Mouse (Mus musculus) brown adipose tissue, adult 24 weeks (tissue): ENCODE measurements around the gene Fam172a. TPM values are rescaled to one million over a fixed set of nuclear protein-coding genes. Genes with fewer than 3 reads are reported as not detected.
"Not testable (repeated sequence)": the region's sequence is repeated elsewhere in the genome, so short reads cannot be mapped to it uniquely, and the experiment has no call there.

Experiments used
- H3K27ac ChIP-seq: fragments of 200-500 bp; replicated peaks from 2 replicates; pipeline ENCODE4 v1.5.1; 2012; ENCODE audit warnings: low read depth, mild to moderate bottlenecking, low read length
- H3K4me1 ChIP-seq: fragments of 200-500 bp; 2 replicates; pipeline ENCODE4 v1.6.1; 2012; ENCODE audit warnings: low read length, mixed read lengths; ENCODE audit not compliant: control insufficient read depth, insufficient read depth, insufficient read length
- H3K4me3 ChIP-seq: fragments of 200-500 bp; 2 replicates; pipeline ENCODE4 v1.5.1; 2012; ENCODE audit warnings: low read depth, mild to moderate bottlenecking, low read length, moderate library complexity; ENCODE audit not compliant: insufficient read depth
- polyA plus RNA-seq: library from polyadenylated mRNA; stranded (reverse); fragments of >200 nt; gene quantifications from 2 replicates; pipeline ENCODE4 v1.2.4, GENCODE M21; 2012; ENCODE audit not compliant: missing spikeins, insufficient read depth, insufficient read length

Fam172a gene
- polyA plus RNA-seq: 7.9 and 8.9 TPM in 2 replicates

DNA sequence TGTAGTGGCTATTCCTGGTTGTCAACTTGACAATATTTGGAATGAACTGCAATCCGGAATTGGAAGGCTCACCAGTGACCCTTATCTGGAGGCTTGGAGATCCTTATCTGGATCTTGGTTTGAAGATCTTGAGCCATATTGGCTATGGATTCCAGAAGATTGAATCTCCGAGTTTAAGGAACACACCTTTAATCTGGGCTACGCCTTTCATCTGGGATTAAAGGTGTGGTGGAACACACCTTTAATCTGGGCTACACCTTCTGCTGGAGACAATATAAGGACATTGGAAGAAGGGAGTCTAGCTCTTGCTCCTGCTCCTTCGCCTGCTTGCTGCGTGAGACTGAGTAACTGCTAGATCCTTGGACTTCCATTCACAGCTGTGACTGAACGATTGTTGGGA is at the start of gene Fam172a:
Fam172a (plus strand) TSS at position 301 of the 400 bp plus-strand sequence.
- H3K4me3 ChIP-seq, H3K4me1 ChIP-seq, H3K27ac ChIP-seq: not testable (repeated sequence)

DNA sequence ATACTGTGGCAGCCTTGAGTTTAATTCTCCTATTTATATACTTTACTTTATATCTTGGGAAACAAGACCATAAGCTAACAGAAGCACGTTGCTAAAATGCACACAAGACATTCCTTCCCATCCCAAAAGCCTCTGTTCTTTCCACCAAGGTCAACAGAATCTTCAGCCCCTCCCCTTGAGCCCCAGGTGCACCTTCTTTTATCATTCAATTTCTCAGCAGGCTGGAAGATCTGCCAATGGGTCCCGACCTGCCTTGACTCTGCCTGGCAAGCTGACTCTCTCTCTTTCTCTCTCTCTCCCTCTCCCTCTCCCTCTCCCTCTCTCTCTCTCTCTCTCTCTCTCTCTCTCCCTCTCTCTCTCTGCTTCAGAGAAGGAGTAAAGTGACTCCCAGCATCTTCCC is 13.2 kb upstream of the Fam172a start:
- H3K4me1 ChIP-seq: no peaks in the 10 kb centered on the region

DNA sequence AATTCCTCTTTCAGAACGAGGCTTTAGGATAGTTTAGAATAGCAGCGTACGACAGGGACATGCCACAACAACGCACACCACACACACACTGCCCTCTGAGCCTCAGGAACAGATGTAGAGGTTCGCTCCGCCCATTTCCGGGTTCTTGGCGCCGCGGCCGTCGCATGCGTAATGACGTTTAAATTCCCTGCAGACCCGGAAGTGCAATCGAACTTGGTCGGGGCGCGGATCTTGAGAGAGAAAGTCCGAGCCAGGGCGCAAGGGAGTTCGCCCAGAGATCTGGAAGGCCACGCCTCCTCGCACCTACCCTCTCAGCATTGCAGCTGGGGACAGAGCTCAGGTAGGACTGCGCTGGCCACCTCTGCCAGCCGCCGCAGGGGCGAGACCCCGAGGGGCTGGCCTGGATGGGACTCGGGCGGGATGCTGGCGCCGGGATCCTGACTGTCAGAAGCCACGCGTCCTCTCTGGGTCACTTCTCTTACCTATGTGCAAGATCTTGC is 6.7 kb downstream of the Fam172a start:
- Histone ChIP-seq H3K4me3 (peak overlapping the region; percentile 75), H3K4me1 (no peaks in the 10 kb centered on the region), H3K27ac (peak overlapping the region; percentile 25; the same call in 1 of the 2 replicates)

More for the DNA sequence above, 13.2 kb upstream of the Fam172a start:
- Histone ChIP-seq H3K4me3 (no peak overlapping the region), H3K27ac (no peak overlapping the region)

DNA sequence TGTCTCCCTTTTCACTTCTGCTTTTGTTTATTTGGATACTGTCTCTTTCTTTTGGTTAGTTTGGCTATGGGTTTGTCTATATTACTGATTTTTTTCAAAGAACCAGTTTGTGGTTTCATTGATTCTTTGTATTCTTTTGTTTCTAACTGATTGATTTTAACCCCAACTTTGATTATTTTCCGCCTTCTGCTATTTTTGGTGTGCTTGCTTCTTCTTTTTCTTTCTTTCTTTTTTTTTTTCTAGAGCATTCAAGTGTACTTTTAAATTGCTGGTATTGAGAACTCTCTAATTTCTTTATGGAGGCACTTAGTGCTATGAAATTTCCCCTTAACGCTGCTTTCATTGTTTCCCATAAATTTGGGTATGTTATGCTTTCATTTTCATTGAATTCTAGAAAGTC is 15.7 kb downstream of the Fam172a start:
- H3K27ac ChIP-seq: no peak overlapping the region
- no peak overlapping the region for H3K4me3 ChIP-seq
- H3K4me1 ChIP-seq: no peaks in the 10 kb centered on the region

DNA sequence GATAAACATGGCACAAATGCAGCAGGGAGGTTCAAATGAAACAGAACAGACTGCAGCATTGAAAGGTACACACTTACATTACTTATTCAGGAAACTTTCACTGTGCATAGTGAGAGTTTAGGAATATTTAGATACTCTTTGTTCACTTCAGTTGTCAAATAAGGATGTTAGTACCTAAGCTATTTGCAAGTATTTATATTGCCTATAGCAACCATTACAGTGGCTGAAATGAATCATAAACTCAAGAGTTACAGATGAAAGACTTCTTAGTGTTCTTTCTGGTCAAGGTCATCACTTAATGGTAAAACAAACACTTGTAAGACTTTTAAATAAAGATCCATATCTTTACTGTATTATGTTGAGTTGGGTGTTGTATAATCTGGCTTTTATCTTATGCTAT is 41.0 kb downstream of the Fam172a start:
- no peak overlapping the region for H3K27ac ChIP-seq
- H3K4me1 ChIP-seq: no peaks in the 10 kb centered on the region
- H3K4me3 ChIP-seq: no peak overlapping the region

DNA sequence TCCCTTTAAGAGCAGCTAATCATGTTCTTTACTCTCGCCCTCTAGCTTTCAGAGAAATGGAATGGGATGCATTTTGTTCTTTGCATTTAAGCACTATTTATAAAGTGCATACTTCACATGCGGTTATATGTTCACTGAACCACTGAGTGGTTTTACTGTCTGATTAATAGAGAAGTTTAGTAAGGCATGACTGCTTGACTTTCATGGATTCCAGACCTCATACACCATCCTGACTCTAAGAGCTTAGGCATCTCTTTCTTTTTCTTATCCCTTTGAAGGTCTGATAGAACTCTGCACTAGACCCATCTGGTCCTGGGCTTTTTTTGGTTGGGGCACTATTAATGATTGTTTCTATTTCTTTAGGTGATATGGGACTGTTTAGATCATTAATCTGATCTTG is 75.8 kb downstream of the Fam172a start:
- no peak overlapping the region for H3K27ac ChIP-seq
- no peak overlapping the region for H3K4me3 ChIP-seq
- no peaks in the 10 kb centered on the region for H3K4me1 ChIP-seq

DNA sequence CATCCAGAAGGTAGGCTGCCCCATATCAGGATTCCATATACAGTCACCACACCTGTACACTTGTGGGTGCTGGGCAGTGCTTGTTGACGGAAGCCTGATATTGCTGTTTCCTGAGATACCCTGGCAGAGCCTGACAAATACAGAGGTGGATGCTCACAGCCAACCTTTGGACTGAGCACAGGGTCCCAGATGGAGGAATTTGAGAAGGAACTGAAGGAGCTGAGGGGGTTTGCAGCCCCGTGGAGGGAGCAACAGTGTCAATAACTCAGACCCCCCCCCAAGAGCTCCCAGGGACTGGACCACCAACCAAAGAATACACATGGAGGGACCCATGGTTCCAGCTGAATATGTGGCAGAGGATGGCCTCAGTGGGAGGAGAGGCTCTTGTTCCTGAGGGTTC is 105.5 kb downstream of the Fam172a start:
- not testable (repeated sequence) for H3K27ac ChIP-seq, H3K4me3 ChIP-seq, H3K4me1 ChIP-seq

DNA sequence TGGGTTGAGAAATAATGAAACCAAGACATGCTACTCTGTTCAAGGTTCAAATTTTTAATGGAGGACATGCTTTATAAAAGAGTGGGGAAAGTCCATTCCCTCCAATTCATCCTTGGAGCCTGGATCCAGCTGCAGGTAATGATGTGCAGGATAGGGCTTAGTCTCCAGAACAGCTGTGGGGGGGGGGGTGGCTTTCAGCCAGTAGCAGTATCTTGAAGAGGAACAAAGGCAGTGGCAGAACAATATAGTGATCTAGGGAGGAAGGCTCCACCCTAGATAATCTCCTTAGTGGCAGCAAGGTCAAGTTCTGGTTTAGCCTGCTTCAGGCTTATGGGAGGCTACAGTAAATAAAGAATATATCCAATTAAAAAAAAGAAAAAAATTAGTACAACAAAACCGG is 108.6 kb downstream of the Fam172a start:
- H3K4me3 ChIP-seq: no peak overlapping the region
- no peaks in the 10 kb centered on the region for H3K4me1 ChIP-seq
- H3K27ac ChIP-seq: no peak overlapping the region

DNA sequence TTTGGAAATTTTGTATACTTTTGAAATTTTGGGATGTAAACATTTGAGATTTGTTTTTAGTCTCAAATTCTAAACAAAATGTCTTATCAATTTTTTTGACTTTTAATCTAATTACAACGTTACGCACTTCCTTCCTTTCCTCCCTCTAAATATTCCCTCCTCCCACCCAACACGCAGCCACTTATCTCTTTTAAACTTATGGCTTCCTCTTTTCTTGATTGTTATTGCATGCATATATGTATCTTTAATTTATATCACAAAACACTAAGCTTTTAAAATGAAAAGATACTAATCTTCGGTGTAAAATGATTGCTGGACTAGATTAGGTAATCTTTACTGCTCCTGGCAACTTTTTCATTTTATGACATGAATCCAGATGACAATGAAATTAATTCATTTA is 124.3 kb downstream of the Fam172a start:
- Histone ChIP-seq H3K27ac (no peak overlapping the region), H3K4me1 (no peaks in the 10 kb centered on the region), H3K4me3 (no peak overlapping the region)

DNA sequence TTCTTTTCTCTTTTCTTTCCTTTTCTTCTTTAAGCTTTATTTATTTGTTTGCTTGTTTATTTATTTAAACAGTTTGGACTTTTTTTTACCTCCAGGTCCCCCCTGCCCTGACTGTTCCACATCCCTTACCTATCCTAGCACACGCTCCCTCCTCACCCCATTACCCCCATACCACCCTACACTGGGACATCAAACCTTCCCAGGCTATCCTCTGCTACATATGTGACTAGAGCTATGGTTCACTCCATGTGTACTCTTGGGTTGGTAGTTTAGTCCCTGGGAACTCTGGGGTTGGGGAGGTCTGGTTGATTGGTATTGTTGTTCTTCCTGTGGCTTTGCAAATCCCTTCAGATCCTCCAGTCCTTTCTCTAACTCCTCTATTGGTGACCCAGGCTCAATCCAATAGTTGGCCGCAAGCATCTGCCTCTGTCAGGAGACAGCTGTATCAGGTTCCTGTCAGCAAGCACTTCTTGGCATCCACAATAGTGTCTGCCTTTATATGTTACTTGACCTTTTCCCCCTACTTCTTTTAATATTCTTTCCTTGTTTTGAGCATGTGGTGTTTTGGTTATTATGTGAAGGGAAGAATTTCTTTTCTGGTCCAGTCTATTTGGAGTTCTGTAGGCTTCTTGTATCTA is 141.3 kb downstream of the Fam172a start:
- H3K4me3 ChIP-seq: no peak overlapping the region
- no peak overlapping the region for H3K27ac ChIP-seq
- no peaks in the 10 kb centered on the region for H3K4me1 ChIP-seq

DNA sequence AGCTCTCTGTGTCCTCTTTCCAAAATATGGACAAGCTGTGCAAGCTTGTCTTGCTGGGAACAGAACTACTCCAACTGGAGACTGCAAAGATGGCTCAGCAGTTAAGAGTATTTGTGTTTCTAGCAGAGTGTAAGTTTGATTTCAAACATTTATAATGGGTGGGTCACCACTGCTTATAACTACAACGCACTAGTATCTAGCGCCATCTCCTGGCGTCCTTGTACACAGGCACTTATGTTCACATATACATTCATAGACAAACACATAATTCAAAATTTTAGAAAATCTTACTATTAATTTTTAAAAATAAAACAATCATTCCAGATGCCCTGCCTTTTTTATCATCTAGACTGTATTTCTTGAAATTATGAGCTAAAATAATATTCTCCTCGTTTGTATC is 147.0 kb downstream of the Fam172a start:
- Histone ChIP-seq H3K4me3 (no peak overlapping the region), H3K4me1 (no peaks in the 10 kb centered on the region), H3K27ac (no peak overlapping the region)

DNA sequence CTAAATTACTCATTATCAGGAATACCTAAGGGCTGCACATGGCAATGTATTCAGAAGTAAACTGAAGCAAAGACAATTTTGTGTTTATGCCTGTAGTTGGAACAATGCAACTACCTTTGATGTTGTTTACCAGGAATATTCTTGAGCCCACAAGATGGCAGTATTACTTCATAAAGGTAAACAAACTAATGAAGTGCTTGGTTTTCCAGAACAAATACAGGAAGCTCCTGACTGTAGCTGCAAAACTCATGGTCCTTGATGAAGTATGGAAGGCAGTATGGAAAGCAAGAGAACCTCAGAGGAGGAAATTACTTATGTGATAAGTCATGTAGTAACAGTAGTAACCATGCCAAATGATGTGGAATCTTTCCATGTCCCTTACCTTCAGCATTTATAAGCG is 163.0 kb downstream of the Fam172a start:
- no peak overlapping the region for H3K4me3 ChIP-seq
- no peak overlapping the region for H3K27ac ChIP-seq
- H3K4me1 ChIP-seq: no peaks in the 10 kb centered on the region

DNA sequence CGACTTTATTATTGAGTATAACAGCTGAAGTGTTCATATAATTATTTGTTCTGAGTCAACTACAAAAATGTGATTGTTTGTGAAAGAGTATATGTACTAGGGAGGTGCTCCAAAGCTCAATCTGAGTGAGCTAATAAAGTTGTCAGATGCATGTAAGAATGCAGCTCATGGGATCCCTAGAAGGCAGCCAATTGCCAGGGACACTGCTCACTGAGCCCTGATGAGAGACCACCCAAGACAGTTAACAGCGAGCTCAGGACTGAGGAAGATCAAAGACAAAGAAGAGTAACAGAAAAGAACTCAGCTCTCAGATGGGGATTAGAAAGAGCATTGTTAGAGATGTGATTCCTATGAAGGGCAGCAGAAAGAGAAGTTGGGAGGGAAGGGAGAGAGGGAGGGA is 166.5 kb downstream of the Fam172a start:
- H3K27ac ChIP-seq: no peak overlapping the region
- H3K4me1 ChIP-seq: no peaks in the 10 kb centered on the region
- no peak overlapping the region for H3K4me3 ChIP-seq

DNA sequence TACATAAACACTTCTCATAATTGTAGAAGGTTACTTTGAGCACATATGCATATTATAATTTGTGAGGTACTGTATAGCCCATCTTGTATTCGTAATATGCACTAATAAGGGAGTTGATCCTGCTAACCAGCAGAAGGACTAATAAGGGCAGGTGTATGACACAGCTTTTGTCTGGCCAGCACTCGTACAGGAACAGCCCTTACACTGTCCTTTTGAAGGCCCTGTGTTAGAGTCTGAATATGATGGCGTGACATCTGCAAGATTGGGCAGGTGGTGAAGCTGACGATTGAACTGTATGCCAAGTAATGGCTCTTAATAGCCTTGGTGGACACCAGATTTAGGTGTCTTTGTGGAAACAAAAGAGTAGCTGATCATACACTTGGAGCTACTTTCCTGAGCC is 176.3 kb downstream of the Fam172a start:
- Histone ChIP-seq H3K27ac (no peak overlapping the region), H3K4me1 (no peaks in the 10 kb centered on the region), H3K4me3 (no peak overlapping the region)

DNA sequence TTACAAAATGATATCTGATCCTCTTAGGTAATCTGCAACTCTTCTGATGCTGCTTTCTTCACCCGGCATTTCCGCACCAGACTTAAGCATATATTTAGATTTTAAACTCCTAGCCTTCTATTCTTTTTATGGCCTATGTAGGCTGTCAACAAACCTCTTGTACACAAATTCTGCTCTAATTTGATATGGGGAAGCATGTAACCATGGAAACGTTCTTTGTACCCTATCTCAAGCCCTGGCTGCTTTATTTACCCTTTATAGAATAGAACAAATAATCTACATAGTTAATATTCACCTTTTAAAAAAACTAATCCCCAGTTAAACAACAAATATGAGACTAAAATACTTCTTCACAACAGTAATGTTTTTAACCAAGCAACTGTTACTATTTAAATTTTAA is 176.7 kb downstream of the Fam172a start:
- Histone ChIP-seq H3K27ac (no peak overlapping the region), H3K4me3 (no peak overlapping the region), H3K4me1 (no peaks in the 10 kb centered on the region)

DNA sequence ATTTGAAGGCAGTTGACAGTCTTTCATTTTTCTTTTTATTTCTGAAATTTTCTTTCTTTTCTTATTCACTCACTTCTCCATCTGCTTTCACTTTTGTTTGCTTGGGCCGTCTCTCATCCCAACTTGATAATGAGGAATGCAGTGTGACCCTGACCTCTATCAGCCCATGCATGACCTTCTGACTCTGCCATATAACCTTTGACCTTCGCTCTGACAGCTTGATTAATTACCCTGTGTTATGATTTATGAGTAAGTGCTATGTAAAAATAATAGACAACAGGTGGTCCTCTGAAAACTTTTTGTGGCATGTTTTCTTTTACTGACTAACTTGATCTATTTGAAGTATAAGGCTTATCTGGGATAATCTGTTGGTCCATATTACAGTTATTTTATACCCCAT is 195.8 kb downstream of the Fam172a start:
- Histone ChIP-seq H3K4me3 (no peak overlapping the region), H3K4me1 (no peaks in the 10 kb centered on the region; the same call in 1 of the 2 replicates), H3K27ac (no peak overlapping the region)
